Mouse (Mus musculus) heart, adult 2 months (tissue): ENCODE measurements around the gene Aldh2. TPM values are rescaled to one million over a fixed set of nuclear protein-coding genes. Genes with fewer than 3 reads are reported as not detected.
"Not testable (repeated sequence)": the region's sequence is repeated elsewhere in the genome, so short reads cannot be mapped to it uniquely, and the experiment has no call there.

ENCODE experiments used
- DNase-seq, 2 experiments: peaks; one replicate each; pipeline ENCODE4 v3.0.0; 2021
- H3K27ac ChIP-seq: fragments of 200-600 bp; 2 replicates; pipeline ENCODE4 v1.8.1; 2022
- H3K27me3 ChIP-seq: fragments of 200-500 bp; 2 replicates; pipeline ENCODE4 v1.6.1; 2012; ENCODE audit warnings: mild to moderate bottlenecking, low read length, inconsistent platforms, mixed read lengths; ENCODE audit not compliant: control insufficient read depth, insufficient read depth
- H3K36me3 ChIP-seq: fragments of 200-500 bp; 2 replicates; pipeline ENCODE4 v1.6.1; 2012; ENCODE audit warnings: low read length, inconsistent platforms; ENCODE audit not compliant: control insufficient read depth, insufficient read depth
- H3K4me1 ChIP-seq: fragments of 200-500 bp; 2 replicates; pipeline ENCODE4 v1.6.1; 2011; ENCODE audit warnings: low read length; ENCODE audit not compliant: control insufficient read depth, insufficient read depth
- H3K4me3 ChIP-seq: fragments of 200-600 bp; 2 replicates; pipeline ENCODE4 v1.8.1; 2022
- H3K79me2 ChIP-seq: fragments of 200-500 bp; replicated peaks from 2 replicates; pipeline ENCODE4 v1.6.1; 2012; ENCODE audit warnings: mild to moderate bottlenecking, inconsistent platforms, low read length, moderate library complexity, mixed read lengths; ENCODE audit not compliant: control insufficient read depth, insufficient read depth
- H3K9ac ChIP-seq: fragments of 200-500 bp; 2 replicates; pipeline ENCODE4 v1.6.1; 2012; ENCODE audit warnings: low read depth, mild to moderate bottlenecking, control low read depth, inconsistent platforms, low read length, mixed read lengths
- CTCF ChIP-seq: fragments of 200-600 bp; IDR thresholded peaks from 2 replicates; pipeline ENCODE4 v1.8.1; 2022; ENCODE audit warnings: antibody characterized with exemption, mild to moderate bottlenecking, moderate library complexity
- EP300 ChIP-seq: fragments of 200-500 bp; IDR thresholded peaks from 2 replicates; pipeline ENCODE4 v1.6.1; 2011; ENCODE audit warnings: low read depth, low read length, control low read depth; ENCODE audit not compliant: insufficient read depth
- POLR2A ChIP-seq: fragments of 200-500 bp; IDR thresholded peaks from 2 replicates; pipeline ENCODE4 v1.6.1; 2011; ENCODE audit warnings: mild to moderate bottlenecking, low read depth, low read length, control low read depth; ENCODE audit not compliant: insufficient read depth
- WGBS: fragments of 180-500 bp; shearing (Covaris S2); methylation state at CpG from one replicate; pipeline ENCODE4 v1.1.7; 2018; 5-methylcytosine and 5-hydroxymethylcytosine counted together
- intact Hi-C: fragments of 180-260 bp; cut with DNase I; formaldehyde crosslinking; loops from one replicate; pipeline ENCODE4 v1.15.1; 2025
- polyA plus RNA-seq: library from polyadenylated mRNA; depleted of rRNA; stranded (reverse); fragments of >200 nt; gene quantifications from 2 replicates; pipeline ENCODE4 v1.2.3, GENCODE M21; 2012
- total RNA-seq, 2 experiments: library from RNA; stranded (reverse); gene quantifications; 2 replicates each; pipeline ENCODE4 v1.2.3; 2021

The Aldh2 gene
- total and polyA plus RNA-seq, 3 experiments: 339 to 433 (median 371) TPM

DNA sequence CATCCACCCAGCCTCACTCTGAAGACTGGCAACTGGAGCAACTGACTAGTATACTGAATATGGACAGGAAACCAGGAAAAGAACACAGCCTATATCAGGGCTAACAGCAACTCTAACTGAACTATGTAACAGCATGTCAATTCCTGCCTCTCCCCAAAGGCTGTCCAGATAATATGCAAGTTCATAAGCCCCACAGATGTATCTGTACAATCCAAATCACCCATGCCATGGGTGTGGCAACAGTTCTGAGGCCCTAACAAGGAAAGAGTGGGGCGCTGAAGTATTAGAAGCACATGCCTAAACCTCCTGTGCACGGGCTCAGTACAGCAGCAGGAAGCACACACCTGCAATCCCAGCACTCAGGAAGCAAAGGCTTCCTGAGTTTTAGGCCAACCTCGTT, 58.5 kb downstream of the Aldh2 start:
- 67% methylated on average over 3 of the region's 3 CpGs for WGBS
- H3K4me1 ChIP-seq: no peaks in the 10 kb centered on the region
- H3K4me3 ChIP-seq: no peak overlapping the region
- no peak overlapping the region for H3K9ac ChIP-seq
- no peak for TF ChIP-seq POLR2A
- no peak for TF ChIP-seq EP300
- no peak for TF ChIP-seq CTCF
- intact Hi-C loops: no loop called here
- no peak for DNase-seq
- no peaks in the 10 kb centered on the region for H3K79me2 ChIP-seq
- H3K36me3 ChIP-seq: no peaks in the 10 kb centered on the region
- H3K27ac ChIP-seq: no peak overlapping the region
- no peaks in the 10 kb centered on the region for H3K27me3 ChIP-seq

DNA sequence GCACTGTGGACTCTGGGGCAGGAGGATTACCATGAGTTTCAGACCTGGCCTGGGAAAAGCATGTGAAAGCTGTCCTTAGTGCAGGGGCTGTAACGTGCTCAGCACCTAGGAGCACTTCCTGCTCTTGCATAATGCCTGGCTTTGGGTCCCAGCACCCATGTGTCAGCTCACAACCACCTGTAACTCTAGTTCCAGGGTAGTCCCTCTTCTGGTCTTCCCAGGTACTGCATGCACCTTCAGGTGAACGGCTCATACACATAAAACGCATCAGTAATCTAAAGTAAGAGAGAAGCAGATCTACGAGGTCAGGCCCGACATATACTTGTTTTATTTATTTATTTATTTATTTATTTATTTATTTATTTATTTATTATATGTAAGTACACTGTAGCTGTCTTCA, 59.1 kb downstream of the Aldh2 start:
- Histone ChIP-seq H3K4me1 (no peaks in the 10 kb centered on the region), H3K4me3 (no peak overlapping the region), H3K36me3 (no peaks in the 10 kb centered on the region), H3K27me3 (no peaks in the 10 kb centered on the region), H3K79me2 (no peaks in the 10 kb centered on the region), H3K27ac (no peak overlapping the region), H3K9ac (no peak overlapping the region)
- 91% methylated on average over 5 of the region's 5 CpGs for WGBS
- intact Hi-C loops: no loop called here
- peak; percentile 56 for TF ChIP-seq CTCF
- TF ChIP-seq EP300: no peak
- no peak for DNase-seq

DNA sequence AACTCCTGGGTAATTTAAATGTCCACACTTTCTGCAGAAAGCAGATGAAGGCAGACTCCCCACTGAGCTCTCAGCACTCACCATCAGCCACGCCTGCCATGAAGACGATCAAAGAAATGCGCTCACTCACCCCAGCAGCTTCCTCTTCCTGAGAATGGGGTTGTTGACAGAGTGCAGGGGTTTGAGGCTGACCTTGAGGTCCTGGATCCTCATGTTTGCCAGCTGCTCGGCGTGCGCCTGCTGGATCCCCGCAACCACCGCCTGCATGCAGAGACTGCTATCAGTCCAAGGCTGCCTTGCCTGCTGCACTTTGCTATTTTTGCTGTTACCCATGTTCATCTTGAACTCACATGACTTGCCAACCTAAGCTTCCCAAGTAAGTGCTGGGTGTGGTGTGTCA, 66.7 kb downstream of the Aldh2 start:
- Histone ChIP-seq H3K79me2 (no peaks in the 10 kb centered on the region), H3K36me3 (no peaks in the 10 kb centered on the region), H3K27ac (peak overlapping the region; percentile 38), H3K4me1 (no peaks in the 10 kb centered on the region; the same call in 1 of the 2 replicates), H3K4me3 (no peak overlapping the region), H3K27me3 (no peaks in the 10 kb centered on the region), H3K9ac (no peak overlapping the region)
- DNase-seq: peak in 1 of 2 experiments; percentile 33
- intact Hi-C loops: no loop called here
- TF ChIP-seq EP300: no peak
- TF ChIP-seq CTCF: no peak
- TF ChIP-seq POLR2A: no peak
- WGBS: 53% methylated on average over 8 of the region's 8 CpGs

DNA sequence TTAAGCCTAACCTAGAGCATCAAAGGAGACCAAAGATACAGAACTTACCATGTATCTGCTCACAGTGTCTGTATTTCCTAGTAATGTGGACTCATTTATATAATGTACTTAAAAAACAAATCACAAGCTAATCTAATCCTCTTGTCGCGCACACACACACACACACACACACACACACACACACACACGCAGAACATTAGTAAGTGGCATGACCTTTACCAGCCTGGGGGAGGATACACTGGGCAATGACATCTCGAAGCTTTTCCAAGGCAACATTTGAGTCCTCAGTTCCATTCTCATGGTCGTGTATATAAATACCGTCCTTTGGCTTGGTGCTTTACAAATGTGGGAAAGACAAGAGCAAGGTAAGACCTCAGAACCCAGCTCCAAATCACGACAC, 67.1 kb downstream of the Aldh2 start:
- Histone ChIP-seq H3K4me1 (no peaks in the 10 kb centered on the region; the same call in 1 of the 2 replicates), H3K9ac (no peak overlapping the region), H3K27me3 (no peaks in the 10 kb centered on the region), H3K36me3 (no peaks in the 10 kb centered on the region), H3K27ac (peak overlapping the region; percentile 38), H3K4me3 (no peak overlapping the region), H3K79me2 (no peaks in the 10 kb centered on the region)
- 78% methylated on average over 7 of the region's 7 CpGs for WGBS
- TF ChIP-seq EP300 (no peak), POLR2A (no peak), CTCF (no peak)
- DNase-seq: no peak
- intact Hi-C loops: no loop called here

DNA sequence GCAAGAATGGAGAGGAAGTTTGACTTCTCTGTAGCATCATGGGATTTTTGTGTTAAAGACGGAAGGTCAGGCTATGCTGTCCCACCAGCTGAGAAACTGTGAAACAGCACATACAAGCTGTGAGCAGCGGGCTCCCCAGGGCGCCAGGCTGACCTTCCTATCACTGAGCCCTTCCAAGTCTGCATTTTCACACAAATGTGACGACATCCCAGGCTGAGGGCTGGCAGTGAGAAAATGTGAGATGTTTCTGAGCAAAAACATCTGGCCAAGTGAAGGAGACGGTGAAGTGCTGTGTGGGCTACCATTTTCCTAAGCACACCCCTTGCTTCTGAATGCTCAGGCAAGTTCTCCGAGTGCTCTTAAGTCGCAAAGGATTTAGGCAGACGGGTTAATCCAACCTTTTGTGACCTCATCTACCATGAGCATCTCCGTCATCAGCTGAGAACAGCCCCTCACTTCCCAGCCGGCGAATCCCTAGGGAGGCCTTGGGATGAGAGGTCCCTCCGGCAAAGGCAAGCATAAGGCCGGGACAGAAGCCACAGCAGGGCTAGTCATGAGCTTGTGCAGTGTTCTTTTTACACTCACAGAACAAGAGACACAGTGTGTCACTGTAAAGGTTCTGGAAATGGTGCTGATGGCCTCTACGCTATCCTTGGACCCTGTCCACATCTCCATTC, 67.7 kb downstream of the Aldh2 start:
- H3K27ac ChIP-seq: no peak overlapping the region

DNA sequence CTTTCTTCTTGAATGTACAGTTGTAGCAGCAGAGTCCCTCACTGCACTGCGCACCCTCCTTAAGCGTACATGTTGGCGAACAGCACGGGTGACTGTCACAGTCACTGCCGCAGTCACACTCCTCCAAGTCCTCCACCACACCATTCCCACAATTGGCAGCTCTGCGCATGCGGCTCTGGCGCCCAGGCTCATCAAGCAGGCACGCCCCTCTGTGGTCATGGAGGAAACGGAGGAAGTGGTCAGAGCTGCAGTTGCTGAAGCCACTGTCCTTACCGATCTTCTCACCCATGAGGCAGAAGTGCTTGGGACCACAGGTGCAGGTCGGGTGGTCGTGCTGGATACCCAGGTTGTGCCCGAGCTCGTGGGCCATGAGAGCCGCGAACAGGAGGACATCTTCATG, 73.9 kb downstream of the Aldh2 start:
- intact Hi-C loops, H3K79me2 ChIP-seq, H3K9ac ChIP-seq, DNase-seq, H3K4me3 ChIP-seq, H3K36me3 ChIP-seq, H3K4me1 ChIP-seq, H3K27ac ChIP-seq, H3K27me3 ChIP-seq: not testable (repeated sequence)
- WGBS: 93% methylated on average over 10 of the region's 17 CpGs

More for the DNA sequence above, 67.7 kb downstream of the Aldh2 start:
- H3K9ac ChIP-seq: no peak overlapping the region
- no peaks in the 10 kb centered on the region for H3K79me2 ChIP-seq
- no peaks in the 10 kb centered on the region; the same call in 1 of the 2 replicates for H3K4me1 ChIP-seq
- TF ChIP-seq EP300 (no peak), POLR2A (no peak), CTCF (no peak)
- 77% methylated on average over 14 of the region's 14 CpGs for WGBS
- H3K27me3 ChIP-seq: no peaks in the 10 kb centered on the region
- no peak overlapping the region for H3K4me3 ChIP-seq
- H3K36me3 ChIP-seq: no peaks in the 10 kb centered on the region
- intact Hi-C loops: no loop called here
- DNase-seq: no peak
